Mouse (Mus musculus): Measurements from ENCODE around the gene Ltbr.

GRCm38 (mm10) chr6:125264219-125264618 lies 49.5 kb downstream of the Ltbr start:
- TF ChIP-seq CHD2 (IDR thresholded peaks at IDR 0.05; ENCODE audit: low read depth, low read length) (no peak), ZC3H11A (IDR thresholded peaks at IDR 0.05; ENCODE audit: borderline replicate concordance, low read depth, low read length) (no peak)

All from ES-E14 (cell line).